Mouse (Mus musculus): Measurements from ENCODE around the gene Pmm1.
"Not testable (repeated sequence)": the region's sequence is repeated elsewhere in the genome, so short reads cannot be mapped to it uniquely, and the experiment has no call there.

Pmm1 gene

GRCm38 (mm10) chr15:81927741-81928140 lies 33.0 kb downstream of the Pmm1 start:
- in situ Hi-C loops (cut with MboI, MseI): loop anchor here (10.0 kb wide), 1 partner anchor 1783 kb away; no protein-coding TSS in a partner anchor

GRCm38 (mm10) chr15:81926446-81926822 lies 34.3 kb downstream of the Pmm1 start:
- in situ Hi-C loops (cut with MboI, MseI): loop anchor here (10.0 kb wide), 1 partner anchor 1782 kb away; no protein-coding TSS in a partner anchor

DNA sequence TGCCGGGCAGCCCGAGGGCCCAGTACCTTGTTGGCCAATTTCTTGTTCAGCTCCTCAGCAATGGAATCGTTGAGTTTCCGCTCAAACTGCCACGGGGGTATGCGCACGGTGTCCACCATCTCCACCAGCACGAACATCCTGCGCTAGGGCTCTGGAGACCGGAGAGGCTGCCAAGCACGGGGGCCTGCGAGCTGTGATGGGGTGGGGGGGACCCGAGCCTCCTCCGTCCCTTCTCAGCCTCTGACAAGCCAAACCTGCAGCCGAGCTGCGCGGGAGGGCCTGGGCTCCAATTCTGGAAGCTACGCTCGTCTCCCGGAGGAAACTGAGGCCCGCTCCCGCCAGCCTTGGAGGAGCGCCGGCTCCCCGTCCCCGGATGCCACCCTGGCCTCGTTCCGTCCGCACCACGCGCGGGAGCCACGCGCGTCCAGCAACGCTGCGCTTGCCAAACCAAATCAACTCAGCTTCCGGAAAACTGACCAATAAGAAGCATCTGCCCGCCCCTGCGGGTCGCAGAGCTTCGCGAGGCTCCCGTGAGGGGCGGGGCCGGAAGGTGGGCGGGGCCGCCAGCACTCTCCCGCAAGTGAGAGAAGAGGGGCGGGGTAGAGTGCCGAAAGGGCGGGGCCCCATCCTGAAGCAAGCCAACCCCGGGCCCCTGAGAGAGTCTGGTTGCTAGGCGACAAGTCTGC lies 34.8 kb downstream of the Pmm1 start, which contains the start of gene Polr3h:
Polr3h (minus strand) TSS at position 481 of the 686 bp plus-strand sequence.
- in situ Hi-C loops (cut with MboI, MseI): loop anchor here (10.0 kb wide), 1 partner anchor 1781 kb away; no protein-coding TSS in a partner anchor

- in situ Hi-C loops (cut with MboI, MseI): loop anchor here (5.0 to 10.0 kb wide), 2 partner anchors 93 to 1780 kb away; no protein-coding TSS in a partner anchor
Measured at GRCm38 (mm10) chr15:81924933-81925332, 35.8 kb downstream of the Pmm1 start.

DNA sequence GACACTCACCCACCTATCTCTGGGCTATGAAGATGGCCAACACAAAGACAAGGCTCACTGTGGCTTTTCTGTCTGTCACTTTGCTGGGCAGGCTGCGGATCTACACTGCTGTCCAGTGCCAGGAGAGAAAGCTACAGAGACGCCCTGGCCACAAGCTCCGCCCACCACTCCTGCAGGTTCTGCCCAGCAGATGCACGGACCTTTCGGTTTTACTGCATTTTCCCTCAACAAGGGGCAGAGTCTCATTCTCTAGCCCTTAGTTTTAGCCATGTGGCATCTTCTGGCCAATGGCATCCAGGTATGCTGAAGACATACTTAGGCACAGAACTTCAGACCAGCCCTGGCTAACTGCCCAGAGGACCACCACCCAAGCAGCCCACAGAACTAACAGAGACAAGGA lies 39.5 kb downstream of the Pmm1 start:
- in situ Hi-C loops (cut with MboI, MseI): loop anchor here (5.0 to 10.0 kb wide), 2 partner anchors 89 to 1776 kb away; no protein-coding TSS in a partner anchor

GRCm38 (mm10) chr15:81920546-81921217 lies 40.0 kb downstream of the Pmm1 start:
- in situ Hi-C loops (cut with MboI, MseI): loop anchor here (5.0 to 10.0 kb wide), 2 partner anchors 88 to 1776 kb away; no protein-coding TSS in a partner anchor

DNA sequence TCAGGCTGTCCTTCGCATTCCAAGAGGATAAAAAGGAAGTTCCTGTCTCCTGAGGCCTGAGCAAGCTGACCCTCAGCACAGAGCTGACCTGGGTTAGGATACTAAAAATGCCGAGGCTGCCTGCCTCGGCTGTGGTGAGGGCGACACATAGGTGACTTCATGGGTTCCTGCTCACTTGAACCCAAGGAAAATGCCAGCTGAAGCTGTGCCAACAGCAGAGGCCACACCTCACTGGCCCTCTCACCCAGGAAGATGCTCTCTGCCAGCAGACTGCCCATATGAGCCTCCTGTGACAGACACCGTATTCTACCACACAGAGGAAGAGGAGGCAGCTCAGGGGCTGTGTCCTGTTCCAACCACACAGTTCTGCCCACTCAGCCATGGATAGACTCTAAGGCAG lies 41.7 kb downstream of the Pmm1 start:
- in situ Hi-C loops (cut with MboI, MseI): no loop called here

GRCm38 (mm10) chr15:81917621-81918463 lies 42.9 kb downstream of the Pmm1 start:
- in situ Hi-C loops (cut with MboI, MseI): no loop called here

GRCm38 (mm10) chr15:81917201-81917600 lies 43.5 kb downstream of the Pmm1 start:
- in situ Hi-C loops (cut with MboI, MseI): no loop called here

DNA sequence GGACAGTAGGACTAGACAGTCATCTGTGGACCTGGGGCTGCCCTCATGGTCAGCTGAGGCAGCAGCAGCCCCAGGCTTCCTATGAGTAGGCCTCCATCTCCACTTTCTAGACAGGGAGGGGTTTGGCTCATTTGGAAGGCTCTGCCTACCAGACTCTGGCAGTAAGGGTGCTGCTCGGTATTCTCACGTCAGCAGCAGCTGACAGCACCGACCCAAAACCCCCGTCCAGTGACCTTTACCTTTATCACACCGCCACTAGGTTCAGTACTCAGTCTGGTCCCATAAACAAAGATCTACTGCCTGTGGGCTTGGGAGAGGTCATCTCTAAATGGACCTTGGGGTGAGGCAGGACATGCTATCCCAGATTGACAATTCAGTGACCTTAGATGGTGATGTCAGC lies 45.1 kb downstream of the Pmm1 start:
- in situ Hi-C loops (cut with MboI, MseI): no loop called here

- in situ Hi-C loops (cut with MboI, MseI): no loop called here
Measured at GRCm38 (mm10) chr15:81914668-81915067, 46.1 kb downstream of the Pmm1 start.

- in situ Hi-C loops (cut with MboI, MseI): no loop called here
Measured at GRCm38 (mm10) chr15:81912498-81912897, 48.2 kb downstream of the Pmm1 start.

DNA sequence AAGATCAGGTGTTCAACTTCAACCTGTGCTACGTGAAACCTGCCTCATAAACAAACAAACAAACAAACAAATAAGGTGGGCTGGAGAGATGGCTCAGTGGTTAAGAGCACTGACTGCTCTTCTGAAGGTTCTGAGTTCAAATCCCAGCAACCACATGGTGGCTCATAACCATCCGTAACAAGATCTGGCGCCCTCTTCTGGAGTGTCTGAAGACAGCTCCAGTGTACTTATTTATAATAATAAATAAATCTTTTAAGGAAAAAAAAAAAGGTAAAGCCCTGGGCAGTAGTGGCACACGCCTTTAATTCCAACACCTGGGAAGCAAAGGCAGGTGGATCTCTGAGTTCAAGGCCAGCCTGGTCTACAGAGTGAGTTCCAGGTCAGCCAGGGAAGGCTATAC lies 52.0 kb downstream of the Pmm1 start:
- in situ Hi-C loops (cut with MboI, MseI): not testable (repeated sequence)

DNA sequence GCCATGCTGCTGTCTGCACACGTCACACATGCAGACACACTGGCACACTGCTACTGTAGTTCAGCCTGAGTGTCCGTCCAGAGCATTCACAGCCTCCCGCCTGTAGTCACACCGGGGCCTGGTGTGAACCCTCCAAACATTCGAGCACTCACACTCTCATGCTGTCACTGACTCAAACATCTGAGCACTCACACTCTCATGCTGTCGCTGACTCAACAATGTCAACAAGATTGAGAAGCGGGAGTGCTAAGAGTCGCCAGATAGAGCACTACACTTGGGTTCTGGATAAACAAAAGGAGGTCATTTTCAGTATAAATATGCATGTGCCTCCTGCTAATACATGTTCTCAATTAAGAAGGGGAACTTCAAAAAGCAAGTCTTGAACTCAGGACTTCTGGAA lies 52.8 kb downstream of the Pmm1 start:
- in situ Hi-C loops (cut with MboI, MseI): no loop called here

- in situ Hi-C loops (cut with MboI, MseI): no loop called here
Measured at GRCm38 (mm10) chr15:81904939-81905338, 55.8 kb downstream of the Pmm1 start.
